In genomic region chr10:63224341-63224740, GRCm38 (mm10) we compare ENCODE assay signal across 21 mouse cellular contexts. TPM values are rescaled to one million over a fixed set of nuclear protein-coding genes. Genes with fewer than 3 reads are reported as not detected.
DNase-seq lines count a peak whose midpoint lies in the region; ATAC-seq lines count a peak whose summit lies in the region.
"Had no signal": no experiment of that assay in that cellular context is flagged by ENCODE, and none has a peak within 500 bp of the region (broad histone marks: within the 10 kb centered on the region; RNA-seq: fewer than 3 reads in every experiment).

No protein-coding gene starts in this region.

- ATAC-seq in forebrain, embryonic 11.5 days (replicated peaks; ENCODE audit: low FRiP score): no peak
- ATAC-seq in hindbrain, embryonic 16.5 days: no peak
- ATAC-seq: liver, postnatal 0 days; midbrain, embryonic 16.5 days had no signal

- no peaks in the 10 kb centered on the region for H3K36me3 ChIP-seq in forebrain, embryonic 11.5 days (ENCODE audit: control insufficient read depth, insufficient read depth, low read length)
- no peaks in the 10 kb centered on the region for H3K36me3 ChIP-seq in hindbrain, embryonic 16.5 days (ENCODE audit: control insufficient read depth, insufficient read depth, low read length)
- H3K36me3 ChIP-seq: embryonic facial prominence, embryonic 12.5 days; heart, embryonic 12.5 days; hindbrain, embryonic 10.5 days had no signal

- H3K27ac ChIP-seq in forebrain, embryonic 11.5 days (ENCODE audit: low read depth, low read length): no peak overlapping the region
- no peak overlapping the region for H3K27ac ChIP-seq in hindbrain, embryonic 16.5 days (ENCODE audit: low read depth, low read length)
- H3K27ac ChIP-seq: embryonic facial prominence, embryonic 12.5 days; hindbrain, embryonic 10.5 days; stomach, postnatal 0 days had no signal

- H3K27me3 ChIP-seq in forebrain, embryonic 11.5 days (ENCODE audit: control insufficient read depth, insufficient read depth, low read length): no peaks in the 10 kb centered on the region
- H3K27me3 ChIP-seq in hindbrain, embryonic 16.5 days (replicated peaks; ENCODE audit: control insufficient read depth, insufficient read depth, low read length): no peaks in the 10 kb centered on the region
- H3K27me3 ChIP-seq: CH12.LX; embryonic facial prominence, embryonic 12.5 days; heart, embryonic 12.5 days had no signal

- no peak overlapping the region for H3K9ac ChIP-seq in forebrain, embryonic 11.5 days (ENCODE audit: low read length)
- H3K9ac ChIP-seq in hindbrain, embryonic 16.5 days (ENCODE audit: low read depth, low read length): no peak overlapping the region
- H3K9ac ChIP-seq: embryonic facial prominence, embryonic 12.5 days; heart, embryonic 12.5 days; liver, postnatal 0 days had no signal

- 83% methylated on average over 12 of the region's 12 CpGs for WGBS in forebrain, embryonic 11.5 days
- WGBS in hindbrain, embryonic 16.5 days: 82% methylated on average over 12 of the region's 12 CpGs

- no peak overlapping the region for H3K4me3 ChIP-seq in forebrain, embryonic 11.5 days (ENCODE audit: low read depth, low read length)
- no peak overlapping the region for H3K4me3 ChIP-seq in hindbrain, embryonic 16.5 days (ENCODE audit: low read length)
- H3K4me3 ChIP-seq: embryonic facial prominence, embryonic 12.5 days; heart, embryonic 12.5 days; hindbrain, embryonic 10.5 days; megakaryocyte, embryonic 14.5 days had no signal

- no peaks in the 10 kb centered on the region for H3K9me3 ChIP-seq in forebrain, embryonic 11.5 days (ENCODE audit: control insufficient read depth, low read length)
- no peaks in the 10 kb centered on the region for H3K9me3 ChIP-seq in hindbrain, embryonic 16.5 days (ENCODE audit: control insufficient read depth, low read length)
- H3K9me3 ChIP-seq: embryonic facial prominence, embryonic 12.5 days; hindbrain, embryonic 10.5 days; megakaryocyte, embryonic 14.5 days had no signal

- no peak overlapping the region for H3K4me2 ChIP-seq in forebrain, embryonic 11.5 days (ENCODE audit: low read depth, low read length, severe bottlenecking)
- H3K4me2 ChIP-seq in hindbrain, embryonic 16.5 days (ENCODE audit: low read length): no peak overlapping the region
- H3K4me2 ChIP-seq: embryonic facial prominence, embryonic 12.5 days; heart, embryonic 12.5 days had no signal

- H3K4me1 ChIP-seq in forebrain, embryonic 11.5 days (replicated peaks; ENCODE audit: control insufficient read depth, insufficient read depth, low read length): no peaks in the 10 kb centered on the region
- no peaks in the 10 kb centered on the region for H3K4me1 ChIP-seq in hindbrain, embryonic 16.5 days (ENCODE audit: control insufficient read depth, insufficient read depth, low read depth, low read length)
- H3K4me1 ChIP-seq: embryonic facial prominence, embryonic 12.5 days; heart, embryonic 12.5 days; hindbrain, embryonic 10.5 days; megakaryocyte, embryonic 14.5 days had no signal

- peak; percentile 81 for DNase-seq in 3T3-L1 (ENCODE audit: low read depth, low spot score)
- peak; percentile 72 for DNase-seq in Muller cell, postnatal 12 days (ENCODE audit: inconsistent ontology term)
- peak; percentile 75 for DNase-seq in adrenal gland, postnatal 25 days
- DNase-seq in gastrocnemius, postnatal 14 days: peak; percentile 66
- no peak for DNase-seq in forebrain, embryonic 11.5 days (ENCODE audit: low spot score)
- no peak for DNase-seq in urinary bladder, postnatal 10 days (ENCODE audit: low spot score)
- DNase-seq: cerebellum, adult 8-10 months; liver; liver, postnatal 0 days; lung, postnatal 14 days; thymus, postnatal 14 days had no signal

- intact Hi-C loops in gastrocnemius, postnatal 14 days (cut with DNase I; ENCODE audit: low total_unique reads): no loop called here

RNA-seq across cellular contexts. Expression of gene Herc4, which starts 19.3 kb away (rescaled TPM):
- total RNA-seq in adrenal gland, postnatal 25 days (2021): 144 and 146 TPM in 2 replicates
- total RNA-seq in gastrocnemius, postnatal 14 days (2021): 10 to 100 TPM; 18.1 to 20.6 TPM
- 51.0 and 55.3 TPM in 2 replicates for polyA plus RNA-seq in forebrain, embryonic 11.5 days (2014; fragmentation: Nextera tagmentation; extraction: Ambion mirVana)
- 23.8 and 28.3 TPM in 2 replicates for polyA plus RNA-seq in hindbrain, embryonic 16.5 days (2015; fragmentation: Nextera tagmentation; extraction: Ambion mirVana)

RNA-seq across cellular contexts. Expression of gene Mypn, which starts 20.6 kb away (rescaled TPM):
- 0.33 and 0.39 TPM in 2 replicates for total RNA-seq in adrenal gland, postnatal 25 days (2021)
- total RNA-seq in gastrocnemius, postnatal 14 days (2021): 100 to 1,000 TPM; 240 to 247 TPM
- not detected in 2 replicates for polyA plus RNA-seq in forebrain, embryonic 11.5 days (2014; fragmentation: Nextera tagmentation; extraction: Ambion mirVana)
- 1.0 and 1.3 TPM in 2 replicates for polyA plus RNA-seq in hindbrain, embryonic 16.5 days (2015; fragmentation: Nextera tagmentation; extraction: Ambion mirVana)
- total RNA-seq: common myeloid progenitor, adult 5-6 weeks had no signal
- polyA plus RNA-seq: kidney, embryonic 14.5 days had no signal

Comparison
In these comparisons a context has a peak if more than half of its experiments do, and no peak if none do; other contexts are left out.
1. DNase-seq: peak in 3T3-L1 (single experiment), Muller cell, postnatal 12 days (single experiment), adrenal gland, postnatal 25 days (single experiment) and gastrocnemius, postnatal 14 days (single experiment); none in forebrain, embryonic 11.5 days (single experiment) and urinary bladder, postnatal 10 days (single experiment).
2. RNA of gene Mypn, which starts 20.6 kb away (total RNA-seq): 240 to 247 TPM in gastrocnemius, postnatal 14 days; 0.33 to 0.39 TPM in adrenal gland, postnatal 25 days; every median in the first group is over 100 times any median in the second.